Mouse (Mus musculus): ENCODE measurements around the gene Tpbgl. TPM values are rescaled to one million over a fixed set of nuclear protein-coding genes. Genes with fewer than 3 reads are reported as not detected.

The Tpbgl gene
- total RNA-seq, 2 experiments from 2014 or later = 3.4 to 4.7 TPM

DNA sequence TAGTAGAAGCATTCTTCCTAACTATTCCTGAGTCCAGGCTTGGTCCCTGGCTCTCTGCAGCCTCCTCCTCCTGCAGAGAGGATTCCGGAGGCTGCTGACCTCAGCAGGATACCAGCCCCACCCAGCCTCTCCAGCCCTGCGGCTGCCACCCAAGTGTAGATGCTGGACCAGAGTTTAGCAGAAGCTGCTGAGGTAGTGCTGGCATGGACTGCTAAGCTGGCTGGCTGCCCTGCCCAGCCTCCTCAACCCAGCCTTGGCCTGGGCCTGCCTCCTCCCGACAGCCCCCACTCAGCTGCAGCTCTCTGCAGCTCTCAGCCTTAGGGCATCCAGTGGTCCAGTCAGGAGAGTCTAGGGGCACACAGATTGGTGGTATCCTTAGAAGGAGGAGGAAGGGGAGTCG, 14.3 kb upstream of the Tpbgl start:
- peak; percentile 45 for DNase-seq

DNA sequence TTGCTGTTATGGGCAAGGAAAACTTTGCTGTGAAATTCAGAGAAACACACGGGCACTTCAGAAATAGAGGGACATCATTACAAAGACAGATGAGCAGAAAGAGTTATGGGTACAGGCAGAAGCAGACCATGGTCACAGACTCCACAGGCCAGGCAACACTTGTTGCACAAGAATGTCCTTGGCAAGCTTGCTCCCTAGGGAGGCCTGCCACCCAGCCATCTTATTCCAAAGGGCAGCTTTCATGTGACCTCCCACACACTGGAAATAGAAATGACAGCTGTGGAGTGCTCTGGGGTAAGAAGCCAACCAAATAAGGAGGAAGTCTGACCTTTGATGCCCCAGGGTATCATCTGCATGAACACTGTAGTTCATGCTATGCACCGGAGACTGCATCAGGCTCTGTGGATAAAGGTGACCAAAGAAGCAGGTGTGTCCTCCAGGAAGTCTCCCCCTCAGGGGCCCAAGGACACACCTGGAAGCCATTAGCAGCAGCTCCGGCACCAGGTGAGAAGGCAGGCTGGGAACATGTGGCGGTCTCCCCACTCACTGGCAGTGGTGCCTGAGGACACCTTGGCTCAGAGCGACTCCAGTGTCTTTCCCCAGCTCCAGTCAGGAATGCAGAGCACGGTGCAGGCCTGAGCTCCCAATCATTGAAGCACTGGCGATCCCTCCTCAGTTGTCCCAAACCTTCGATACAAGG, 7.2 kb upstream of the Tpbgl start:
- no peak for DNase-seq

GRCm38 (mm10) chr7:99632286-99632685, 5.4 kb upstream of the Tpbgl start:
- DNase-seq = no peak

DNA sequence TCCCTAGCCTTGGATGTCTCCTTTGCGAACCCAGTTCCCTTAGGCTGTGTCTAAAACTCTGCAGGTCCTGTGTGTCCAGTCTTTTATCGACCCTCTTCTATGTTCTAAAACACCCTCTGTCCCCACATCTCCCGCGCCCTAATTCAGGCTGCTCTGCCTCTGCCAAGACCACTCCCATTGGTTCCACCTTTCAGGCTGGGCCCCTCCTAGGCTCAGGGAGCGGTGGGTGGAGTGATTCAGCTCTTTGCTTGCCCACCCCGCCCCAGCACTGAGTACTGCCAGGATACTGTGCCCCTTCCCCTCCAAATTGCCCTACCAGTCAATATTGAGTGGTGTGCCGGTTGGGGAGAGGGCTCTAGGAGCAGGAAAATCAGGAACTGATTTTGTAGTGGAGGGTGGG, 463 bp upstream of the Tpbgl start:
- DNase-seq = no peak

- peak; percentile 93 for DNase-seq
These were observed 1.1 kb downstream of the Tpbgl start for GRCm38 (mm10) chr7:99625722-99626375.

- peak; percentile 41 for DNase-seq
These were observed 8.0 kb downstream of the Tpbgl start for GRCm38 (mm10) chr7:99618860-99619259.

DNA sequence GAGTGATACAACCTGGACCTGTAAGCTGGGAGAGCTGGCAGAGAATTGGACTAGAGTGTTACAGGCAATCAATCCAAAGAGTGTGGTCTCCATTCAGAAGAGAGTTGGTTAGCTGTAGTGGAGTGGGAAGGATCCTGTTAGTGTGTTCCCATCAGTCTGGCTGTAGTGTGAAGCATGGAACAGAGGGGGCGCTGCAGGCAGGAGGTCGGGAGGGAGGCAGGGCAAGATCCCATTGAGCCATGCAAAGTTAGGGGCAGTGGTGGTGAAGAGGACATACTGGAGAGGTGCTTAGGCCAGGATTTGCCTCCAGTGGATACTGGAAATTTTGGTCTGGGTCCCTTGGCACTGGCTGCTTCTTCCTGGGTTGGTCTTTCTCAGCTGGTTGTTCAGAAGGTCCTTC, 8.6 kb downstream of the Tpbgl start:
- no peak for DNase-seq

GRCm38 (mm10) chr7:99607632-99608031, 19.3 kb downstream of the Tpbgl start:
- no peak for DNase-seq

DNA sequence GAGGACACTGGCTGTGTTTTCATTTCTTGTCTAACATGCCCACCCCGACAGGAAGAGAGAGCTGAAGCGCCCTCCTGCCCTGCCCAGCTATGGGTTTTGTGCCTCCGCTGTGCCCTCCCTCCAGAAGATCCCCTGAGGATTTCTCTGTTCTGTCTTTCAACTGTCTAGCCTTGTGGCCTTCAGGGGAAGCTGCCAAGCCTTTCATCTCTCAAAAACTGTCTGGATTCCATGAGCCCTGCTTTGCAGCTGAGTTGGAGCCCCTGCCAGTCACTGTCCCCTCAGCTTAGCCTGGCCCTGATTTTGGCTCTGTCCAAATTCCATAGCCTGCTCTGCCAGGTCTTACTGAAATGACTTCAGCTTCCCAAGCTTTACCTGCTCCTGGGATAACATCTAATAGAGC, 20.1 kb downstream of the Tpbgl start:
- DNase-seq = no peak

DNA sequence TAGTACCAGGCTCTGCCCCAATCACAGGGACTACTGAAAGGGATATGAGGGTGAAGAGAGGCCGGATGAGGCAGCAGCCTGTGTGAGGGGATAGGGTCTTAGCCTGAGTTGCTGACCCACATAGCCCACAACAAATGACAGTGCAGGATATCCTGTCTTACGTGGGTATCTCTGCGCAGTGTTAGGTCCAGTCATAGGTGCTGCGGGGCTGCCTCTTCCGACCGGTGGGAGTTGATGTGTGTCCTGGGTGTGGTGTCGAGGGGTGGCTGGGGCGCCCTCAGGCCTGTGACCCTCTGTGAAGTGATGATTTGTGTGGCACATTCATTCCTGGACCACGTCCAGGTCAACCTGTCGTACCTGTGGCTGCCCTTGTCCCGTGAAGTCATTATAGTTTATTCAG, 20.6 kb downstream of the Tpbgl start:
- no peak for DNase-seq

- DNase-seq = no peak
These were observed 21.8 kb downstream of the Tpbgl start for GRCm38 (mm10) chr7:99605058-99605457.

GRCm38 (mm10) chr7:99603875-99604662, 22.8 kb downstream of the Tpbgl start:
- DNase-seq = no peak

DNA sequence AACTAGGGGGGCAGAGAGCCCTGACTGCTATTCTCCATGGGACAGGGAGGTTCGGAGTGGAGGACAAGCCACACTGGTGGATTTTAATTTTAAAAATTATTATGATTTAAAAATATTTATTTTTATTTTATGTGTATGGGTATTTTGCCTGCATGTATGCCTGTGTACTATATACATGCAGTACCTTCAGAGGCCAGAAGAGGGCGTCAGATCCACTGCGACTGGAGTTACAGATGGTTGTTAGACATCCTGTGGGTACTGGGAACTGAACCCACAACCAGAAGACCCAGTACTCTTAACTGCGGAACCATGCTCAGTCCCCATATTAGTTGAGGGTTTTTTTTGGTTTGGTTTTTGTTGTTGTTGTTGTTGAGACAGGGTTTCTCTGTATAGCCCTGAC, 28.2 kb downstream of the Tpbgl start:
- no peak for DNase-seq

- DNase-seq = peak; percentile 37
These were observed 32.8 kb downstream of the Tpbgl start for GRCm38 (mm10) chr7:99593868-99594803.

GRCm38 (mm10) chr7:99592669-99593068, 34.2 kb downstream of the Tpbgl start:
- DNase-seq = no peak

GRCm38 (mm10) chr7:99590646-99591045, 36.3 kb downstream of the Tpbgl start:
- no peak for DNase-seq

GRCm38 (mm10) chr7:99590064-99590463, 36.8 kb downstream of the Tpbgl start:
- DNase-seq = peak; percentile 80

DNA sequence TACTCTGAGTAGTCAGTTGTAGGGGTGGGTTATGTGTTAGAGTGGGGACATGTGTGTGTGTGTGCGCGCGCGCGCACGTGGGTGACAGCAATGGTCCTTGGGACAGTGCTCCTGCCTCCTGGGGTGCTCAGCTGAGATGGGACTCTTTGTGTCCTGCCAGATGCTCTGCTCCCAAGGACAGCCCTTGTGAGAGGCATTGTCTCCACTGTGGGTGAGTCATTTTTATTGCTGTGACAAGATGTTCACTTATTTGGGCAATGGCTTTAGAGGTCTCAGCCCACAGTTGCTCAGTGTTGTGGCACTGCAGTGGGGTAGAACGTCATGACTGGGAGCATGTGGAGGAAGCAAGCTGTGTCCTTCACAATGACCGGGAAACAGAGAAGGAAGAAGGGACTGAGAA, 40.9 kb downstream of the Tpbgl start:
- no peak for DNase-seq

GRCm38 (mm10) chr7:99583625-99584024, 43.3 kb downstream of the Tpbgl start:
- DNase-seq = no peak

- DNase-seq = no peak
These were observed 44.0 kb downstream of the Tpbgl start for GRCm38 (mm10) chr7:99582867-99583266.

- DNase-seq = no peak
These were observed 44.6 kb downstream of the Tpbgl start for GRCm38 (mm10) chr7:99582306-99582705.

DNA sequence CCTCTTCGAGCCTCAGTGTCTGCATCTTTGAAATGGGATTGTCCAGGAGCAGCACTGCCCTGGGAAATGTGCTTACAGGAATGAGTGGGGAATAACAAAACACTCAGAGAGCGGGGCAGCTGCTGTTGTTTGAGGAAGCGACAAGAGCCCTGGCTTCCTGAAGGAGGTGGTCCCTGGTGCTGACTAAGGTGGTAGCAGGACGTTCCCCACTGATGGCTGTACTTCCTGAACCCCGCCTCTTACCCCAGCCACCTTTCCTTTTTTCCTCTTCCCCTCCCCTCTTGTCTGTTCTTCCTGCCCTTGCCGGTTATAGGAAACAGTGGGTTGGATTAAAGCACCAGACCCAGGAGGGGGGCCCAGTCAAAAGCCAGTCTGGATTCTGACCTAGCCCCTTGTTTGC, 46.7 kb downstream of the Tpbgl start:
- DNase-seq = no peak
